Mouse (Mus musculus): ENCODE results near the gene Sec16a.

GRCm38 (mm10) chr2:26445666-26446445 is 840 bp upstream of the Sec16a start:
- TF ChIP-seq CTCF (IDR thresholded peaks at IDR 0.05; ENCODE audit: extremely low read depth, insufficient read depth, low read length) (no peak), POLR2A (IDR thresholded peaks at IDR 0.05; ENCODE audit: extremely low read depth, insufficient read depth, low read length) (peak; percentile 71; the same call in 1 of the 2 replicates)
